Mouse (Mus musculus) telencephalon, adult 2 months (tissue): ENCODE results near the gene Pcmt1.

ENCODE experiments used
- DNase-seq: peaks from one replicate; pipeline ENCODE4 v3.0.0-alpha.2; 2011; ENCODE audit warnings: low read depth, low spot score

The Pcmt1 gene

DNA sequence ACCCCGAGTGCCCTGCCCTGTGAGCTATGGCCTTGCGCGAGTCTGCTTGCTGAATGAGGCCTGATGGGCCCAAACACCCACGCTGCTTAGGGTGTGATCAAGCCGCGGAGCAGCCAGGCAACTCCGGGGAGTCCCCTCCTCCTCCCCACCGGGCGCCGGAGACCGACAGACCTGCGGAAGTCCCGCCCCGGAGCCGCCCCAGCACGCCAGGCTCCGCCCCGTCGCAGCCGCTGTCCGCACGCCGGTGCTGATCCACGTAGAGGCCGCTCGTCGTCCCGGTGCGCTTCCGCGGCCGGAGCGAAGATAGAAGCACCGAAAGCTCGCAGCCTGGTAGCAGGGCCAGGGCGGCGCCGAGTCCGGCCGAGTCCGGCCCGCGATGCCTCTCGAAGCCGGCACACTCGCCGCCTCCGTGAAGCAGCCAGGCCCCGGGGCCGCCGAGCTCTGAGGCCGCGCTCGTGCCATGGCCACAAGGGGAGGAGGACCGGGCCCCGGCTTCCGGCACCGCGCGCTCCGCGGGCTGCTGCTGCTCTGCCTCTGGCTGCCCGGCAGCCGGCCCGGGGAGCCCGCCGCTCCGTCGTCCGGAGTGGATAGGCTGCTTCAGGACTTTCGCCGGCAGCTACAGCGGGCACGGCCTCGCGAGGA lies 91.2 kb downstream of the Pcmt1 start, which contains the start of gene Lrp11:
TSS of gene Lrp11 (plus strand) at position 209 of the 642 bp plus-strand sequence.
- DNase-seq = peak; percentile 81

- DNase-seq = no peak
Observed at GRCm38 (mm10) chr10:7586771-7587170, 94.2 kb downstream of the Pcmt1 start.

DNA sequence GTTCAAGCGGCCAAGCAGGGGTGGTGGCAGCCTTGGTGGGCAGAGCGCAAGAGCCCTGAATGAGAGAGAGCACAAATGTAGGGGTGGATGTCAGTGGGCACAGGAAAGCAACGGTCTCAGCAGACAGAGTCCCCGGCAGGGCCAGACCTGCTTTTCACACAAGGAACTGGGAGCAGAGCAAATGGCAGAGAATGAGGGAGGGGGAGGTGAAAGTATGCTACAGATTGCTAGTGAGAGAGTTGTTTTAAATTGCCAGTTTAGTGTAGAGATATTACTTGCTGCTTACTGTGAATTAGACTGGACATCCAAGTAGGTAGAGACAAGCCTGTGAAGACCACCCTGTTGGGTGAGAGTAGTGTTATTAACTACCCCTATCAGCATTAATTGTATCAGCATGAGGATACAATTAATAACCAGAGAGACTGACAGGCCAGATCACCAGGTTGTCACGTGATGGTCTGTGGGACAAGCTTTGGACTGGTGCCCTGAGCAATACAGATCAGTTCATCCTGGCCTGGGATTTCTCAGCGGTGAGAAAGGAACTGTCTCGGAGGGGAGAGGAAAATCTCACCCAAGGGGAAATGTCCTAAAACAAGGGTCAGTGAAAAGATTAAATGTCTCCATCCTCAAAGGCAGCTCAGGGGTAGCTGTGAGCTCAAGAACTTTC lies 97.9 kb downstream of the Pcmt1 start:
- no peak for DNase-seq

DNA sequence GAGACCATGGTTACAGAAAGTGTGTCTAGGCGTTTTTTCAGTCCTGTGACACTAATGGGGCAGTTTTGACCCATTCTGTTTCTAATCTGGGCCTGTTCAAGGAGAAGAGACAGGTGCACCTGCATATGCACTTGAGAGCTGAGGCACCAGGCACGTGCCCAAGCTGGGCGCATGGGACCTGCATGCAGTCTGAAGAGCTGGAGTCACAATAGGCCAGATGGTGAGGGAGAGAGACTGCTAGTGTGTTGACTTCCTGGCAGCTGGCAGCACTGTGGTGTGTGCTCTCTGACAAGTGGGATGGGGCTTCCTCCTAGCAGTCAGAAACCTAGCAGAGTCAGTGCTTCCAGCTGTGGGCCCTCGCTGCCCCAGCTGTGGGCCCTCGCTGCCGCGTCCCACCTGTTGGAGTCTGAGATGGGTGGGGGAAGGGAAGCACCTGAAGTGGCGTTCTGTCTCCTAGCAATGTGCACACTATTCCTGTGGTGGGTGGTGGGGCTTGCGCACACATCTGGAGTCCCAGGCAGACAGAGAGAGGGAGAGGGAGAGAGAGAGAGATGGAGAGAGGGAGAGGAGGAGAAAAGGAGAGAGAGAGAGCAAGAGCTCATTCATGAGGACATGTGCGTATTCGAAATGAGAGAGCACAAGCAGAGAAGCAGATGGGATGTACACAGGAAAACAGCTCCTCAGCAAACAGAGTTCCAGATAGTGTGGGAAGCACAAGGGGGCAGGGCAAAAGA lies 98.6 kb downstream of the Pcmt1 start:
- no peak for DNase-seq

- DNase-seq = no peak
Observed at GRCm38 (mm10) chr10:7581401-7581800, 99.5 kb downstream of the Pcmt1 start.
